Mouse (Mus musculus): ENCODE measurements around the gene Gm17535. TPM values are rescaled to one million over a fixed set of nuclear protein-coding genes. Genes with fewer than 3 reads are reported as not detected.
A peak's percentile ranks its signal among the peaks of the same experiment; 100 is the strongest.
"Not testable (repeated sequence)": the region's sequence is repeated elsewhere in the genome, so short reads cannot be mapped to it uniquely, and the experiment has no call there.

The Gm17535 gene
- total RNA-seq, 2 experiments from 2014 or later = not detected

- peak; percentile 80 to 81 for DNase-seq (ENCODE audit: low spot score in 2 of 2)
Measured at GRCm38 (mm10) chr9:3023985-3024648, 10.3 kb upstream of the Gm17535 start.

GRCm38 (mm10) chr9:3024912-3025467 lies 9.4 kb upstream of the Gm17535 start, which contains the start of gene Gm10717:
TSS of gene Gm10717 (plus strand) at chr9:3025417.
- DNase-seq (ENCODE audit: low spot score in 2 of 2) = peak; percentile 19 to 56

- peak; percentile 76 to 80 for DNase-seq (ENCODE audit: low spot score in 2 of 2)
Measured at GRCm38 (mm10) chr9:3025653-3026052, 8.7 kb upstream of the Gm17535 start.

GRCm38 (mm10) chr9:3026136-3026535 lies 8.3 kb upstream of the Gm17535 start:
- DNase-seq (ENCODE audit: low spot score in 2 of 2) = not testable (repeated sequence)

- DNase-seq (ENCODE audit: low spot score in 2 of 2) = not testable (repeated sequence)
Measured at GRCm38 (mm10) chr9:3026741-3027140, 7.7 kb upstream of the Gm17535 start.

- DNase-seq (ENCODE audit: low spot score in 2 of 2) = not testable (repeated sequence)
Measured at GRCm38 (mm10) chr9:3027200-3027599, 7.2 kb upstream of the Gm17535 start.

- DNase-seq (ENCODE audit: low spot score in 2 of 2) = peak; percentile 10 to 38
Measured at GRCm38 (mm10) chr9:3029276-3030000, 5.0 kb upstream of the Gm17535 start.

GRCm38 (mm10) chr9:3030677-3031318 lies 3.6 kb upstream of the Gm17535 start:
- DNase-seq (ENCODE audit: low spot score in 2 of 2) = not testable (repeated sequence)

GRCm38 (mm10) chr9:3036577-3036976 lies 2.2 kb downstream of the Gm17535 start, which contains the start of gene Gm10715:
TSS of gene Gm10715 (plus strand) at chr9:3036877.
- DNase-seq (ENCODE audit: low spot score in 2 of 2) = not testable (repeated sequence)

GRCm38 (mm10) chr9:3038161-3038560 lies 3.8 kb downstream of the Gm17535 start:
- DNase-seq (ENCODE audit: low spot score in 2 of 2) = not testable (repeated sequence)

Small RNAs within 50 kb of the gene (microRNA-seq; reads per million reads assigned to microRNA genes)
- gene Mir101c = 0 reads per million in 2 experiments

Other genes starting within 250 kb of the Gm17535 start
- not detected for gene Gm10722, start 33.7 kb upstream of the Gm17535 start, total RNA-seq (2021)
- gene Gm11168, start 31.3 kb upstream of the Gm17535 start, total RNA-seq (2021) = not detected
- gene Gm10721, start 21.5 kb upstream of the Gm17535 start, total RNA-seq (2021) = 1 to 10 TPM in 1 of 2 experiments, not detected in 1; 1.3 TPM
- not detected for gene Gm10720, start 18.9 kb upstream of the Gm17535 start, total RNA-seq (2021)
- under 1 TPM; 0.62 to 0.76 TPM for gene Gm10719, start 17.2 kb upstream of the Gm17535 start, total RNA-seq (2021)
- gene Gm10718, start 11.1 kb upstream of the Gm17535 start, total RNA-seq (2021) = 1 to 10 TPM in 1 of 2 experiments, under 1 TPM in 1; 0.91 to 1.1 TPM
- gene Gm10717, start 9.2 kb upstream of the Gm17535 start, total RNA-seq (2021) = not detected
- gene Gm10715, start 2.3 kb downstream of the Gm17535 start, total RNA-seq (2021) = not detected

All from layer of hippocampus, postnatal 10 days (tissue).